Mouse (Mus musculus) stomach, postnatal 0 days (tissue): ENCODE data around the gene Pkmyt1.

Source experiments
- CTCF ChIP-seq: IDR thresholded peaks from 2 replicates; pipeline ENCODE4 v1.5.1; 2016; ENCODE audit warnings: antibody characterized with exemption, low read depth, mild to moderate bottlenecking, moderate library complexity
- EP300 ChIP-seq: optimal IDR thresholded peaks from 2 replicates; pipeline ENCODE3; 2016; ENCODE audit warnings: antibody characterized with exemption

DNA sequence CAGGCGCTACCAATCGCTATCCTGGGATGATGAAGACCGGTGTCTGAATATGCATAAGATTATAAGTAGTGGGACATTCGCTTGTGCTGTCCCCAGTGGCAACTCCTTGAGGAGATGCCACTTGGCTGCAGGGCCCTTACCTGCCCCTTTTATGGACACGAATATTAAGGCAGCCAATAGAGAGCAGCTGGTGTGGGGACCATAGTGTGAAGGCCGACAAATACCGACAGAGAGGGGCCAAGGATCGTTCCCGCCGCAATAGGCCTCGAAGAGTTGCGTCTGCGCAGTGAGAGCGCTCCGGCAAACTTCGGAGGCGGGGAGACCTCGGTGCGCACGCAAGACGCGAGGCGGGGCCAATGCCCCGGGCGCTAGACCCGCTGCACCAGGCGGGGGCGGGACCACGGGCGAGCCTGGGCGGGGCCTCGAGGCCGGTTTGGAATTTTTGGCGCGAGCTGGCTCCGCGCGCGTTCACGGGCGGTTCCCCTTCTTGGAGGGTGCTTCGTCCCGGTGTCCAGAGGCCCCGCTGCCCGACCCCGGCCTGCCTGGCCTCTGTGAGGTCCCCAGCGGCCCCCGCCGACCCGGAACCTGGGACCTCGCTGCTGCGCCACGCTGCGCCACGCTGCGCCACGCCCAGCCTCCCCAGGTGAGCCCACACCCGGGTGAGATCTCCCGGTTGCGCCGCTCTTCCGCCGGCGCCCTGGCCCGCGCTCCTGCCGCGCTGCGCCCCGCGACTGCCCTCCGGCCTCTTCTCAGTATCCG lies at the start of gene Pkmyt1:
- no peak for TF ChIP-seq CTCF
- no peak for TF ChIP-seq EP300
